Mouse (Mus musculus) skeletal muscle tissue, adult 2 months (tissue): ENCODE measurements around the gene Adap2.
"Not testable (repeated sequence)": the region's sequence is repeated elsewhere in the genome, so short reads cannot be mapped to it uniquely, and the experiment has no call there.

Source experiments
- DNase-seq: peaks from one replicate; pipeline ENCODE4 v3.0.0-alpha.2; 2012; ENCODE audit warnings: low read depth, low spot score

The Adap2 gene

DNA sequence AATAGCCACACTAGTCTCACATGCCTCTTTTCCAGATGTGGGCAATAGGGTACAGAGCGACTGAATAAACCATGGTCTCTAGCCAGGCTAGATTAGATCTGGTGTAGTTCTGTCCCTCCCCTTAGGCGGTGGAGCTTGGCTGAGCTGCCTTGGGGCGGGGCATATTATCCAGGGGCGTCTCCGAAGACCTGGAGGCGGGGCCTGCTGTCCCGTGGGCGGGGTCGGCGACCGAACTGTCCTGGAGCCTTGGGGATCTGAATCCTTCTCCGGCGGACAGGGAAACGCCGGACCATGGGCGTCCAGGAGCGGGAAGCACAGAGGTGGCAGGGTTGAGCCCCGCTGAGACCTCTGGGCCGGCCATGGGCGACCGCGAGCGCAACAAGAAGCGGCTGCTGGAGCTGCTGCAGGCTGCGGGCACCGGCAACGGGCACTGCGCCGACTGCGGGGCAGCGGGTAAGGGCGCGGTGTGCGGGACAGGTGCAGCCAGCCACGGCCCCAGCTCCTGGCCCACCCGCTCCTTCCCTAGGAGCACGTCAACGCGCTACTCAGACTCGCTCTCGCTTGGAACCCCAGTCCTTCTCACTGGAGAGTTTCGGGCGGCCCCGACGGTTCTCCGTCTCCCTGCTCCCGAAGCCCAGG lies at the start of gene Adap2:
Adap2 (plus strand) TSS at position 249 of the 639 bp plus-strand sequence.
- DNase-seq: peak; percentile 85

DNA sequence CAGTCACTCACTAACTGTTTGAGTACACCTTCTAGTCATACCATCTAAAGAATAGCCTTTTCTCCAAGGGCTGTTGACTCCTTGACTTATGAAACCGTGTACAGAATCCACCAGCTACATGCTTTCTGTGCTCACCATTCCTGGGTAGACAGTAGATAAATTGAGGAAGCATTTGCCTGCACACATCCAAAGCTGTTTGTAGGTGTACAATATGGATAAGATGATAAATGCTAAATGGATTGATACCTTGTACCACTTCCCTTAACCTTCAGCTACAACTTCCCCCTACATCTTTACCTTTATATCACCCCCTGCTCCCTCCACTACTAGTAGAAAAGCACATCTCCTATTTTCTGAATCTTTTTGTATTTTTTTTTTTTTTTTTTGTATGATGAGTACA lies 49.5 kb upstream of the Adap2 start:
- DNase-seq: no peak

DNA sequence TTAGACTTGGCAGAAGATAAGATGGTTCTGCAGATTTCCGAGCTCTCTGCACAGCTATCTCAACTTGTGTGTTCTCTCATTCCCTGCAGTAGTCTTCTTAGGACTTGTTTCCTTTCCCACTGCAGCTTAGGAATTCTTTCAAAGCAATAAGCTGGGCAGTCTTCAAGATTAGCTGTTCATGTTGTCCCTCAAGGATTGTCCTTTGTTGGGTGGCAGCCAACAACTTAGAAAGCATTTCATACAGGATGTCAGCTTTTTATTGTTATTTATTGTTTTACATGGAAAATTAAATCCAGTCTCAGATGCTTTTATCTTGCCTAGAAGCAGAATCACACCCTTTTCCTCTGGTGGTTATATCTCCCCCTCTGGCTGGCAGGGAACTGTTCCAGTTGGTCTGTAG lies 37.5 kb upstream of the Adap2 start:
- peak; percentile 2 for DNase-seq

DNA sequence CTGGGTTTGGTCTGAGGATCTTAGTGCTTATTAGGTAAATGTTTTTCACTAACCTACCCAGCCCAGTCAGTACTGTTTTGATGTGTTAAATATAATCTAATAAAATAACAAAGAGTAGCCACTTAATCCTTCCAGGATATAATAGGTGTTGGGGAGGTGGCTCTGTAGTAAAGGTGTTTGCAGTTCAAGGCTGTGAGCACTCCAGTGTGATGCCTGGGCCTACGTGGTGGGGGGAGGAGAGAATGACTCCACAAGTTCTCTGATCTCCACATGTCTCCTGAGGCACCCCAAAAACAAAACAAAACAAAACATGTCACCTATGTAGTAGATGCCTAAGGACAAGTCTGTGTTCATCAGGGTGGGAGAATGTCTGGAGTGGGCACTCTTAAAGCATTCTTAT lies 21.9 kb upstream of the Adap2 start:
- DNase-seq: no peak

DNA sequence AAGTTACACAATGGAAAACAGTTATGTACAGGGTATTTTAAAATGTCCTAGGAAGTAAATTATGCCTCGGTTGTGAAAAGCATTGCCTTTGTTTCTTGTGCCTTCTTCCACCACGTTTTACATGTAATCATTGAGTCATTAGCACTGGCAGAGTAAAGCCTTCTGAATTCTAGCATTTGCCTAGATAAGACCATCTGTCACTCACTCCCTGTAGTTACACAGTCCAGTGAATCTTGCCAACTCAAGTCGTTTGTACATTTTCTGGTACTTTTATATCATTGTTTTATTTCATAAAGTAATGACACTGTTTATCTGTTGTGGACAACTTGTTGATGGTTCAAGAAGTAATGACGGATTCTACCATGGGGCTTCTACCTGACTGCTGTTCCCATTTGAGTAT lies 19.2 kb upstream of the Adap2 start:
- no peak for DNase-seq

DNA sequence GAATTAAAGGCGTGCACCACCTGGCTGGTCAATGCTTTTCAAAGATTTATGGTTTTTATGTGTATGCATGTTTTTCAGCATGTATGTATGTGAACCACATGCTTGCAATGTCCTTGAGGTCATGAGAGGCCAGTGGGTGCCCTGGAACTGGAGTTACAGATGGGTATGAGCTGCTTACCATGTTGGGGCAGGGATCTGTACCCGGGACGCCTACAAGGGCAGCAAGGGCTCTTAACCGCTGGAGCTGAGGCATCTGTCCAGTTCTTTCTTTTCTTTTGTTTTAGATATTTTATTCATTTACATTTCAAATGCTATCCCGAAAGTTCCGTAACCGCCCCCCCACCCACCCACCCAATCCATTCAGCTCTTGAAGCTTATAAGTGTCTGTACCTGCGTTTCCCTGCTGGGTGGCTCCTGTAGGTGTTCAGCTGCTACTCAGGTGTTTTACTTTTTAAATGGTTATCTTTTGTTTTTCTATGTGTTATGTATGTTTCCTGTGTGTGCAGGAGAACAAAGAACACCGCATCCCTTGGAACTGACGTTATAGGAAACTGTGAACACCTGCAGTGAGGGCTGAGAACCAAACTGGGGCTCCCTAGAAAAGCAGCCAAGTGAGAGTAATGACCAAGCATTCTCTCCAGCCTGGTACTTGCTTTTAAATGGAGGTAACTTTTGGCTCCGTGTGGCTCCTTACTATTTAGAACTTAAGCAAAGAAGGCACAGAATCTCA lies 17.8 kb upstream of the Adap2 start:
- no peak for DNase-seq

DNA sequence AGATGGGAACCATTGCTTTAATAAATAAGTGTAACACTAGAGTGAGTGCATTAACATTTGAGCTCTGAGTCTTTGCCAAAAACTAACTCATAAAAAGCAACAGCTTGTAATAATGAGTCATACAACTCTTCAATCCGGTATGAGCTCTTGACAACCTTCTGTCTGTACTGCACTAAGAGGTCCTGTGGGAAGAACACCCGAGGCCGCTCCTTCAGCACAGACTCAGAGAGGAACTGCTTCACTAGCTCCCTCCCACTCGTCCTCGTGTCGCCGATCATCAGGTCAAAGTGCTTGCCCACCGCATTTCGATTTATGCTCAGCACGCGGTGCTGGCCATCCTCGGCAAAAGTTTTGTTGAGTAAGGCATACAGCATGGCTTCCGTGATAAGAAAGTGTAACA lies 17.1 kb upstream of the Adap2 start:
- no peak for DNase-seq

DNA sequence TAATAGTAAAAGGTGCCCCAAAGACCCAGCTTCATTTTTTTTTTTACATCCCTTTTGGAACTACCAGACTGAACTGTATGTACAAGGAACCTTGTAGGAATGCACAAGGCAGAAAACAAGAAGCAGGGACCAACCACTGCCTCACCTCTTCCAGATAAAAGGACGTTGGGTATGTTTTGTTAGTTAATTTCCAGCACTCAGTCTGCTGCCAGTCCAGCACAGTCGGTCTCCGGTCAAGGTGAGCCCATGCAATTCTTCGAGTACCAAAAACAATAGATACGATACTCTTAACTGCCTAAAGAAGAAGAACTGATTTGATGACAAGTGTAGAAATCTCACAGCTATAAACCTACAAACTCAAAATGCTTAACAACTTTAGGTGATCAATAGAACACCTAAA lies 16.1 kb upstream of the Adap2 start:
- no peak for DNase-seq

DNA sequence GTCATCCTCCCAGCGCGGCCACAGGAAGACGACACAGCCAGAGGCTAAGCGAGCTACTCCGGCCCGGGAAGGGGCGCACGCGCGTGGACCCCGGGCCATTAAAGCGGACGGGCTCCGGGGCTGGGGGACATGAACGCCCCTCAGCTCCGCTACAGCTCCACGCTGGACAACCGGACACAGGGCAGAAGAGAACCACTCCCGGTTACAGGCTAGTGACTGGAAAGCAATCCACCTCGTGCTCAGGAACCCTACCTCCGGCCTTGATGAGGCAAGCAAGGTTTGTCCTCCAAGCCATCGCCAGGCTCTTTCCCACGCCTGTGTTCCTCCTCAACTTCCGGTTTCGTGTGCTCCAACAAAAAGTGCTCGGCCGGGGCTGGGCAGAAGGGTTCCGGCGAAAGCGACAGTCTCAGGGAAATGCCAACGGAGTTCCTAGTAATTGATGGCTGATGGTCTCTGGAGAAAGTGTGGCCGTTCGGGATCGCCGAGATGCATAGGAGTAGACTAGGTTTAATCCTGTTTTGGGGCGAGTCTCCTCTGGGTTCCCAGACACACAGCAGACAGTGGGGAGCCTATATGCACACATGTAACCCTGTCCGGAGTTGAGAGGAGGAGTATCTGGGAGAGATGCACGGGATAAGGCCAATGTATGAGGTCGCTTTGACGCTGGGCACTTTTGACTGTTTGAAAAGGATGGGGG lies 11.9 kb upstream of the Adap2 start, which contains the start of gene Tefm:
Tefm (minus strand) TSS at position 351 of the 697 bp plus-strand sequence.
- peak; percentile 72 for DNase-seq

DNA sequence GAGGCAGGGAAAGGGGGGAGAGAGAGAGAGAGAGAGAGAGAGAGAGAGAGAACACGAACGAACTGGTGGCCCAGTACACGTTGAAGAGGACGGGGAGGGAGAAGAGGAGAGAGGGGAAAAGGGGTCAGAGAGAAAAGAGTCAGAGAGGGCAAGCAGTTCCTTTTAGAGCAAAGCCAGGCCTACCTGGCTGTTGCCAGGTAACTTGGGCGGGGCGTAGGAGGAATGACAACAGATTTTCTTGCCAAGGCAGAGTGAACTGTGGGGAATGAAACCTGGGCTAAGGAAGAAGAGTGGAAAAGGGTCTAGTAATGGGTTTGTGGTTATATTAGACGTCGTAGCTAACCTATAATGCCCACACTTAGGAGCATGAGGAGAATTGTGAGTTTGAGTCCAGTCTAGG lies 11.0 kb upstream of the Adap2 start:
- DNase-seq: no peak

DNA sequence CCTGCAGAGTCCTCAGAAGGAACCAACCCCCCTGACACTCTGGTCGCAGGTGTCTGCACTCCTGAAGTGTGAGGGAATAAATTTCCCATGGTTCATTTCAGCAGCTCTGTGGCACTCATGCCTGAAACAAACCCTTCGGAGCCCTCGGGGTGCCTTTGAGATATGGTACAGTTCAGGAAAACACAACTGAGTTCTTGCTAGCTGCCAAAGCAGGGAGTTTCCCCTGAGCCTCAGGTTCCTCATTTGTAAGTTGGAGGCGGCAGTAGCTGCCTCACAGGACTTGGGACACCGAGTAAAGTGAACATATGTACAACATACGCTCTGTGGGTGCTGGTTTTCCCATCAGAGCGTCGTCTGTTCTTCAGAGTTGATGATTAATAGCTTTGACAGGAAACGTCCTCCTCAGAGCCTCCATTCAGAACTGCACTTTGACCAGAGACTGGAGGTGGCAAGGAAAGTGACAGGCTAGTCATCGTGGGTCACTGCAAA lies 8.1 kb upstream of the Adap2 start:
- no peak for DNase-seq

DNA sequence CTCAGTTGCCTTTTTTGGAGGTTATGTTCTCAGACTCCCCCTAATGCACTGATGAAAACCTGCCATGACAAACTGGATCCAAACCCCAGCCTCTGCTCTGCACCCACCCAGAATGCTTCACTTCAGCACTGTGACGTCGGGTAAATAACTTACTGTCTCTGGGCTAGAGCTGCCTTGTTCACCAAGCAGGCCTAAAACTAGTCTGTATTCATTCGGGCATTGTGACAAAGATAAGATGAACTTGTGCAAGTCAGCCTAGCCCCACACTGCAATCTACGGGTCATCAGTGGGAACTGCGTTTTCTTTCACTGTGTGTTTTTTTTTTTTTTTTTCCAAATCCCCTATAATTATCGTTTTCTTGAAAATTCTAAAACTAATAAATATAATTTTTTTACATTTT lies 6.2 kb upstream of the Adap2 start:
- no peak for DNase-seq

DNA sequence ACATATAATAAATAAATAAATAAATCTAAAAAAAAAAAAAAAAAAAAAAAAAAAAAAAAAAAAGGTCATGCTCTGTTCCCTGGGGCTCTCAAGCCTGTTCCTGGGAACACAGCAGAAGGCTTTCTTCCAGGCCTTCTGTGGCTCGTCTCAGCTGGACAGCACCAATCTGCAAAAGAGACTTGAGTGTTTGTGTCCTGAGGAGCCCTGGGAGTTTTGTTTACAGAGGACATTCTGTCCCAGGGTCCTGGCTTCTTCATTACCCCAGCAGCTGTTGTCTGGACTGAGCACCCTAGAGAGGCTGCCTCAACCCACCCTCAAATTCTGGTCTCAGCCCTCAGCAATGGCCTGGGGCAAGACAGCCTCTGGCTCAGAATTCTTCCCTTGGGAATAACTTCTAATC lies 5.6 kb upstream of the Adap2 start:
- peak; percentile 77 for DNase-seq

DNA sequence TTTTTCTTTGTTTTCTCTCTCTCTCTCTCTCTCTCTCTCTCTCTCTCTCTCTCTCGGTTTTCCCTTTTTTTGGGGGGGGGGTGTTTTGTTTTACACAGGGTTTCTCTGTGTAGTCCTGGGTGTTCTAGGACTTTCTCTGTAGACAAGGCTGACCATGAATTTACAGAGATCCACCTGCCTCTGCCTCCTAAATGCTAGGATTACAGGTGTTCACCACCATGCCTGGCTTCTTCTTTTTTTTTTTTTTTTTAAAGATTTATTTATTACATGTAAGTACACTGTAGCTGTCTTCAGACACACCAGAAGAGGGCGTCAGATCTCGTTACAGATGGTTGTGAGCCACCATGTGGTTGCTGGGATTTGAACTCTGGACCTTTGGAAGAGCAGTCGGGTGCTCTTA lies 4.9 kb upstream of the Adap2 start:
- DNase-seq: not testable (repeated sequence)

DNA sequence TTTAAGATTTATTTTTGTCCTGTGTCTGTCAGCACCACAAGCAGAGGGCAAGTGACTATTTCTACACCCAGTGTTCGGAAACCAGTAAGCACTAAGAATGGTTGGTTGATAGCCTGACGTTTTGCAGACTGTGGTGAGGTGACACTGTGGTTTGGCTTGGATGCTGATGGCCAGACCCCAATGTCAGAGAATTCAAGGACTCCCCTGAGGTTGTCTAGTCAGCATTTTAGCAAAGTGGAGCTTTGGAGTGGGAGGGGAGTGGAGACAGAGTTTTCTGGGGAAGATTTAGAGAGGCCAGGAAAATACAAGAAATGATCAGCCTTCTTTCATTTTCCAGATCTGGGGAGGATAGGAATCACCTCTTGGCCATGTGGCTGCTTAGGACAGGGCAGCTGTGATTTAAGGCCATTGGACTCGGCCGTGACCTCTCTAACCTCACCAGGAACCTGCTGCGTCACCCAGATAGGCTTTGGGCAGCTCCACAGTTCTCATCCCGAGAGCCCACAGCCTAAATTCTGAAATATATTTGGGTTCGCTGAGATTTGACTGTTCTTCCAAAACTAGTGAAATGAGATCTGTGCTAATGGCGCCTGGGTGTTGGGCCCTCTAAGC lies 4.4 kb upstream of the Adap2 start:
- DNase-seq: no peak

DNA sequence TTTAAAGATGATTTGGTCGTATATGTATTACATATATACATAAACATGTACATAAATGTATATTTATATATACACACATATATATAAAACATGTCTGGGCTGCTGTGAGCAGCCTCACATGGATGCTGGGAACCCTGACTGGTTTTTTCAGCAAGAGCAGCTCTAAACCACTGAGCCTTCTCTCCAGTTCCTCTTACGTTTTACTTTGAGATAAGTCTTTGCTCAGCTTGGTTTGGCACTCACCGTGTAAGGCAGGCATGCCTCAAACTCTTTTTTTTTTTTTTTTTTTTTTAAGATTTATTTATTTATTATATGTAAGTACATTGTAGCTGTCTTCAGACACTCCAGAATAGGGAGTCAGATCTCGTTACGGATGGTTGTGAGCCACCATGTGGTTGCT lies 3.3 kb upstream of the Adap2 start:
- no peak for DNase-seq

DNA sequence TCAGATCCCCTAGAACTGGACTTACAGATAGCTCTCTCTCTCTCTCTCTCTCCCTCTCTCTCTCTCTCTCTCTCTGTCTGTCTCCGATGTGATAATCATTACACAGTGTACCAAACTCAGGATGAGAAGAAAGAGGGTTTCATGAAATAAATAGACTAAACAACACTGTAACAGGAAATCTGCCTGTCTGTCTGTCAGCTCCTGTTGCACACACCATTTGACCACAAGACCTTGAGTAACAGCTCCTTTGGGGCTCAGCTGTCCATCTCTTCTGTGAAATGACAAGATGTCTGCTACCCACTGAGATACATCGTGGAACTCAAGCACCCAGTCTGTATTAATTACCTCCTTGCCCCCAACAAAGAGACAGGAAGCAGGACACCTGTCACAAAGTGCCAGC lies 2.4 kb upstream of the Adap2 start:
- no peak for DNase-seq

DNA sequence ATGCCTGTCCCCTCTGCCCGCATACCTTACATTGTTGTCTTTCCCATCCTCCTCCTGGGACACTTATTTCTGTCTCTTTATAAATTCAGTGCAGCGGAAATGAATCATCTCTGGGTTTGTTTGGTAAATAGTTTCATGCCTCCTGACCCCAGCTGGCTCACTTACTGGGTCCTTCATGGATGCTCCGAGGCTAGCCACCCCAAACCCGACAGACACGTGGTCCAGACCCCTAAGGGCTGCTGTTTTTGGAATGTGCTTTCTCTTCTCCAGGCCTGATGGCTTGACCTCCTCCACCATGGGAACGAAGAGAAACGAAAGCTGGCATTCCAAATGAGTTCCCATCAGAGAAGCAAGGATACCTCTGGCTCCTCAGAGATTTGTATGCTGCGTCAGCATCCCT lies 1.5 kb upstream of the Adap2 start:
- no peak for DNase-seq

DNA sequence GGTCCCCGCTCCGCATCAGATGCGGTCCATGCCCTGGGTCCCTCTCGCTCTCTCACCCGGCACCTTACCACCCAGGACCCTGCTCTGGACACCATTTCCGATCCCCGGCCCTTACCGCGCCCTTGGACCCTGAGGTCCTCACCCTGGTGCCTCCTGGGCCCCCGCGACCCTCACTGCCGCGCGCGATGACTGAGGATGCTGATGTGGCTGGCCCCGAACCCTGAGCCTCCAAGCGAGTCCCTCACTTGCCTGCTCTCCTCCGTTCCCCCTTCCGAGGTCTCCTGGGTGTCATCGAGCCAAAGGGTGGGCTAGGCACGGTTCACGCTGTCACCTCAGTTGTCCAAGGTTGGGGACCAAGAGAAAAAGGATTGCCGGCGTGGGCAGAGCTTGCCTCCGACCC lies 596 bp downstream of the Adap2 start:
- DNase-seq: no peak

DNA sequence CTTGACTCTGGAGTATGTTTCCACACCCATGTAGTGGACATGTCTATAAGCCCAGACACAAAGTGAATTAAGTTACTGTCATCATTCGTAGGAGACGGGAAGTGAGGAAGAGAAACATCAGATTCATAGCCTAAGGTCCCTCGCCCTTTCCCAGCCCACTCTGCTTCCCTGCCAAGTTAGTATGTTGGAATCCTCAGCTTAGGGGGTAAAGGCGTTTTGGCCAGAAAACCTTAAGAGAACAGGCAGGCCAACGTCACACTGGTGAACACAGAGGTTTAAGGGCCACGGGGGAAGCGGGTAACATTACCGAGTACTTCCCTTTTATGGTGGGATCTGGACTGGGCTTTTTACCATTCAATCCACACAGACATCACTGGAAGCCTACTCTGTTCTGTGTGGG lies 1.6 kb downstream of the Adap2 start:
- DNase-seq: no peak

DNA sequence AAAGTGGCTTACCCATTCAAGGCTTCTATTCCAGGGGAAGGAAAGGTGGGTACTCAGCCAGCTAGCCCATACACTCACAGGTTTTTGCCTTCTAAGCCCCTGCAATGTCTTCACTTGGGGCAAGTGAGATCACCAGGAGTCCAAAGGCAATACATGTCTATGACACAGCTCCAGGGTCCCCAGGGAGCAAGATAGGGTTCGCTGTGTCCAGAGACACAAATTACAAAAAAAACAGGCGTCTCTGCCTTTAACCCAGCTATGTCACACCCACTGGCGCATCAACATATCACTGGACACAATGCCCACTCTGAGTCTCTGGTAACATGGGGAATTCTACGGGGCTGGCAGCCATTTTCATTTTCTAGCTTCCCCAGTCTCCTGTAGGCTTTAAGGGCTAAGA lies 2.1 kb downstream of the Adap2 start:
- no peak for DNase-seq

DNA sequence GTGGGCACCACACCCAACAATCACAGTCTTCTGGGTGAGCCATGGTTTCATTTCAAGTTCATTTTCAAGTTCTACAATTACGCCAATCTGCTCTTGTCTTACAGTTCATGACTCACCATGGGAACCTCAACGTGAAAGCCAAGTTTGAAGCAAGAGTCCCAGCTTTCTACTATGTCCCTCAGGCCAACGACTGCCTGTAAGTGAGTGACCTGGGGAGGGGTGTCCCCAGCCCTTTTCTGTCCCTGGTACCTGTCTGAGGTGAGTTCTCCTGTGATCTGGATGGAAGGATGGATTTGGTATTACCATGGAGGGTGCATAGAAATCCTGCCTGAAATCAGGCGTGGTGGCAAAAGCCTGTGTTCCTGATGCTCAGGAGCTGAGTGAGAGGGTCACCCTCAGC lies 2.9 kb downstream of the Adap2 start:
- DNase-seq: no peak
